In the genomic region with DNA sequence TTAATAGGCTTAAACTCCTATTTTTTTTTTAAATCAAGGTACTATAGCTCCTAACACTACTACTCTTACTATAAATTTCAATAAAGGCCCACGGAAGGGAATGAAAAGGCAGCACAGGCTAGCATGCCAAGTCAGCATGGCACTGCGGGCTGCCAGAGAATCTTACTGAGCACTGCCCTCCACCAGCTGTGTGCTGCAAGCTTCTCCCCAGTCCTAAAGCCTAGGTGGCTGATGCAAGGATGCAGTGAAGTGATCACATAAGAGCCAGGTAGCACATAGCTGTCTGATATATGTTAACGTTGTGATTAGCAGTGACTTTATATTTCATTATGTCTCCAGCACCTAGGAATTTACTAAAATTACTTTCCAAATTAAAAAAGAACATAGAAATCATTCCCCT, we compare ENCODE assay signal across 9 mouse cellular contexts. TPM values are rescaled to one million over a fixed set of nuclear protein-coding genes. Genes with fewer than 3 reads are reported as not detected.
DNase-seq lines count a peak whose midpoint lies in the region; ATAC-seq lines count a peak whose summit lies in the region.
"Had no signal": no experiment of that assay in that cellular context is flagged by ENCODE, and none has a peak within 500 bp of the region (broad histone marks: within the 10 kb centered on the region; RNA-seq: fewer than 3 reads in every experiment).

No protein-coding gene starts in this region.

- peak overlapping the region; percentile 29 for H3K4me3 ChIP-seq in forebrain, embryonic 12.5 days (replicated peaks)
- 0 out of 2 replicates have a peak overlapping the region, but pooled peaks have one; percentile 14 for H3K4me3 ChIP-seq in limb, embryonic 11.5 days (ENCODE audit: low read depth, low read length)
- peak overlapping the region; percentile 32 for H3K4me3 ChIP-seq in neural tube, embryonic 15.5 days (replicated peaks)

- H3K27ac ChIP-seq in forebrain, embryonic 12.5 days, result no peak overlapping the region
- H3K27ac ChIP-seq in limb, embryonic 11.5 days (replicated peaks; ENCODE audit: low read depth, low read length), result no peak overlapping the region
- H3K27ac ChIP-seq in neural tube, embryonic 15.5 days (replicated peaks), result no peak overlapping the region

- no peaks in the 10 kb centered on the region for H3K9me3 ChIP-seq in forebrain, embryonic 12.5 days
- H3K9me3 ChIP-seq in limb, embryonic 11.5 days (ENCODE audit: control insufficient read depth, low read length), result no peaks in the 10 kb centered on the region
- H3K9me3 ChIP-seq in neural tube, embryonic 15.5 days (replicated peaks), result no peaks in the 10 kb centered on the region

- peaks cover 7% of the 10 kb centered on the region for H3K4me1 ChIP-seq in forebrain, embryonic 12.5 days
- H3K4me1 ChIP-seq in limb, embryonic 11.5 days (ENCODE audit: control insufficient read depth, insufficient read depth, low read length), result peaks cover 3% of the 10 kb centered on the region; the same call in 1 of the 2 replicates
- H3K4me1 ChIP-seq in neural tube, embryonic 15.5 days, result peaks cover 15% of the 10 kb centered on the region

- H3K4me2 ChIP-seq in forebrain, embryonic 12.5 days, result peak overlapping the region; percentile 50
- H3K4me2 ChIP-seq in limb, embryonic 11.5 days (ENCODE audit: low read depth, severe bottlenecking), result peak overlapping the region; percentile 41
- peak overlapping the region; percentile 77 for H3K4me2 ChIP-seq in neural tube, embryonic 15.5 days

- H3K9ac ChIP-seq in forebrain, embryonic 12.5 days, result peak overlapping the region; percentile 36; the same call in 1 of the 2 replicates
- peak overlapping the region; percentile 37; the same call in 1 of the 2 replicates for H3K9ac ChIP-seq in limb, embryonic 11.5 days (ENCODE audit: low read length)
- H3K9ac ChIP-seq in neural tube, embryonic 15.5 days (replicated peaks), result no peak overlapping the region; the same call in 1 of the 2 replicates

- WGBS in forebrain, embryonic 12.5 days, result 35% methylated on average over 3 of the region's 3 CpGs
- 32% methylated on average over 3 of the region's 3 CpGs for WGBS in limb, embryonic 11.5 days
- 19% methylated on average over 3 of the region's 3 CpGs for WGBS in neural tube, embryonic 15.5 days

- H3K27me3 ChIP-seq in forebrain, embryonic 12.5 days, result no peaks in the 10 kb centered on the region
- no peaks in the 10 kb centered on the region for H3K27me3 ChIP-seq in limb, embryonic 11.5 days (ENCODE audit: control insufficient read depth, insufficient read depth, low read length)
- no peaks in the 10 kb centered on the region for H3K27me3 ChIP-seq in neural tube, embryonic 15.5 days (replicated peaks)

- DNase-seq in kidney, adult 18-20 months, result peak; percentile 11
- DNase-seq in kidney, adult 11 months, result no peak
- peak; percentile 60 for DNase-seq in MN1 (ENCODE audit: low spot score)
- DNase-seq in limb, embryonic 11.5 days (ENCODE audit: low spot score), result no peak
- DNase-seq in layer of hippocampus, postnatal 36 days, result no peak
- DNase-seq in lung, postnatal 10 days, result no peak

- no peak for ATAC-seq in forebrain, embryonic 12.5 days (ENCODE audit: low FRiP score)
- ATAC-seq in limb, embryonic 11.5 days (ENCODE audit: insufficient number of reproducible peaks, low FRiP score, low TSS enrichment, low read depth), result no peak
- ATAC-seq in neural tube, embryonic 15.5 days (ENCODE audit: low FRiP score), result no peak

- H3K36me3 ChIP-seq in forebrain, embryonic 12.5 days (replicated peaks), result peaks cover 3% of the 10 kb centered on the region; the same call in 1 of the 2 replicates
- H3K36me3 ChIP-seq in limb, embryonic 11.5 days (ENCODE audit: control insufficient read depth, insufficient read depth, low read length), result peaks cover 3% of the 10 kb centered on the region
- H3K36me3 ChIP-seq in neural tube, embryonic 15.5 days, result 0 out of 2 replicates have a peak, but pooled peaks cover 3% of the 10 kb centered on the region

RNA-seq across cellular contexts. Expression of a gene that starts 1.1 kb away (rescaled TPM):
- polyA plus RNA-seq in forebrain, embryonic 12.5 days (2016; fragmentation: Nextera tagmentation; extraction: Ambion mirVana), result 23.6 and 27.0 TPM in 2 replicates
- 39.9 and 44.8 TPM in 2 replicates for polyA plus RNA-seq in limb, embryonic 11.5 days (2014; fragmentation: Nextera tagmentation; extraction: Ambion mirVana)
- polyA plus RNA-seq in neural tube, embryonic 15.5 days (2015; fragmentation: Nextera tagmentation; extraction: Ambion mirVana), result 13.9 and 19.6 TPM in 2 replicates
- total RNA-seq in layer of hippocampus, postnatal 36 days (2021), result 10 to 100 TPM; 59.6 to 61.6 TPM

RNA-seq across cellular contexts. Expression of a gene that starts 17.0 kb away (rescaled TPM):
- polyA plus RNA-seq in forebrain, embryonic 12.5 days (2016; fragmentation: Nextera tagmentation; extraction: Ambion mirVana), result 29.8 and 33.7 TPM in 2 replicates
- 24.1 and 28.8 TPM in 2 replicates for polyA plus RNA-seq in limb, embryonic 11.5 days (2014; fragmentation: Nextera tagmentation; extraction: Ambion mirVana)
- 26.8 TPM in 2 replicates for polyA plus RNA-seq in neural tube, embryonic 15.5 days (2015; fragmentation: Nextera tagmentation; extraction: Ambion mirVana)
- total RNA-seq in layer of hippocampus, postnatal 36 days (2021), result 10 to 100 TPM; 15.6 to 15.7 TPM

RNA-seq across cellular contexts. Expression of a gene that starts 17.0 kb away (rescaled TPM):
- 4.3 and 8.7 TPM in 2 replicates for polyA plus RNA-seq in forebrain, embryonic 12.5 days (2016; fragmentation: Nextera tagmentation; extraction: Ambion mirVana)
- polyA plus RNA-seq in limb, embryonic 11.5 days (2014; fragmentation: Nextera tagmentation; extraction: Ambion mirVana), result 3.9 and 4.4 TPM in 2 replicates
- 8.9 and 9.2 TPM in 2 replicates for polyA plus RNA-seq in neural tube, embryonic 15.5 days (2015; fragmentation: Nextera tagmentation; extraction: Ambion mirVana)
- 1 to 10 TPM; 2.4 to 3.0 TPM for total RNA-seq in layer of hippocampus, postnatal 36 days (2021)

RNA-seq across cellular contexts. Expression of a gene that starts 18.3 kb away (rescaled TPM):
- 15.0 and 16.2 TPM in 2 replicates for polyA plus RNA-seq in forebrain, embryonic 12.5 days (2016; fragmentation: Nextera tagmentation; extraction: Ambion mirVana)
- polyA plus RNA-seq in limb, embryonic 11.5 days (2014; fragmentation: Nextera tagmentation; extraction: Ambion mirVana), result 8.6 and 9.1 TPM in 2 replicates
- 6.5 and 8.7 TPM in 2 replicates for polyA plus RNA-seq in neural tube, embryonic 15.5 days (2015; fragmentation: Nextera tagmentation; extraction: Ambion mirVana)
- total RNA-seq in layer of hippocampus, postnatal 36 days (2021), result 1 to 10 TPM; 7.3 to 8.5 TPM

RNA-seq across cellular contexts. Expression of a gene that starts 18.6 kb away (rescaled TPM):
- polyA plus RNA-seq in forebrain, embryonic 12.5 days (2016; fragmentation: Nextera tagmentation; extraction: Ambion mirVana), result 0.60 and 0.78 TPM in 2 replicates
- 0.23 TPM in 1 of 2 replicates, not detected in the other for polyA plus RNA-seq in limb, embryonic 11.5 days (2014; fragmentation: Nextera tagmentation; extraction: Ambion mirVana)
- polyA plus RNA-seq in neural tube, embryonic 15.5 days (2015; fragmentation: Nextera tagmentation; extraction: Ambion mirVana), result not detected in 2 replicates
- total RNA-seq in layer of hippocampus, postnatal 36 days (2021), result under 1 TPM in 1 of 2 experiments, not detected in 1; 0.60 TPM
- total RNA-seq: adrenal gland, postnatal 36 days had no signal

Comparison
In these comparisons a context has a peak if more than half of its experiments do, and no peak if none do; other contexts are left out.
1. DNase-seq: peak in kidney, adult 18-20 months (single experiment) and MN1 (single experiment); none in kidney, adult 11 months (single experiment), limb, embryonic 11.5 days (single experiment), layer of hippocampus, postnatal 36 days (0 of 2) and lung, postnatal 10 days (single experiment).
2. Peak in every context shown above with its lines, with median percentiles within 50 percentile points of each other: H3K4me2 ChIP-seq and H3K4me3 ChIP-seq.